Mouse (Mus musculus) olfactory bulb, adult 2 months (tissue): ENCODE measurements around the gene Ccdc40.

ENCODE experiments used
- CTCF ChIP-seq: fragments of 200-500 bp; IDR thresholded peaks from 2 replicates; pipeline ENCODE4 v1.5.1; 2012; ENCODE audit warnings: low read depth, mild to moderate bottlenecking, low read length, moderate library complexity; ENCODE audit not compliant: insufficient read depth
- POLR2A ChIP-seq: fragments of 200-500 bp; IDR thresholded peaks from 2 replicates; pipeline ENCODE4 v1.6.1; 2012; ENCODE audit warnings: mild to moderate bottlenecking, low read depth, low read length, moderate library complexity; ENCODE audit not compliant: insufficient read depth

- TF ChIP-seq CTCF (no peak), POLR2A (no peak)
Measured at GRCm38 (mm10) chr11:119258572-119259322, 30.4 kb downstream of the Ccdc40 start.
